Mouse (Mus musculus) hematopoietic stem cell, adult 5-6 weeks (primary cell): ENCODE measurements around the gene Zfp385b. TPM values are rescaled to one million over a fixed set of nuclear protein-coding genes. Genes with fewer than 3 reads are reported as not detected.

Experiments
- ATAC-seq, 2 experiments: fragments of 125-278 bp in 1 of 2; replicated peaks in 1 of 2; 2 replicates each; pipeline ENCODE4 v1.8.0; 2016 to 2017; ENCODE audit warnings: inconsistent platforms in 2 of 2, mild to moderate bottlenecking in 2 of 2, moderate number of reproducible peaks in 2 of 2, low read depth in 1 of 2, moderate TSS enrichment in 1 of 2; ENCODE audit not compliant: low FRiP score in 2 of 2, poor library complexity in 2 of 2, severe bottlenecking in 2 of 2, insufficient read depth in 1 of 2, low TSS enrichment in 1 of 2
- total RNA-seq: library from RNA; stranded (forward); fragments of 172-1452, 232-1000 nt; gene quantifications from 2 replicates; pipeline ENCODE4 v1.2.3, GENCODE M21; 2017

Zfp385b gene
- not detected in 2 replicates for total RNA-seq

DNA sequence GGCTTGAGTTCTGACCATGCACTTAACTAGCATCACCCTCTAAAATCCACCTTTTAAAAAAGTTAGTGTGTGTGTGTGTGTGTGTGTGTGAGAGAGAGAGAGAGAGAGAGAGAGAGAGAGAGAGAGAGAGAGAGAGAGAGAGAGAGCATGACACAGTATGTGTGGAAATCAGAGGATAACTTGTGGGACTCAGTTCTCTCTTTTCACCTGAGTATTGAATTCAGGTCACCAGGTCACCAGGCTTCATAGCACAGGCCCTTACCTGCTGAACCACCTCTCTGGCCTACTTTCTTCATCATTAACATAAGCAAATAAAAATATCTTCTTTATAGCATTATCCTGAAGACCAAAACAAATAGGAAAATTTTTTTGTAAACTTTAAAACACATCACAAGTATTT is at the start of gene Zfp385b:
Gene Zfp385b, minus strand, starts transcription at position 101 of the 400 bp plus-strand sequence.
- ATAC-seq, result no peak

- no peak for ATAC-seq
Measured at GRCm38 (mm10) chr2:77863934-77864333, 44.5 kb upstream of the Zfp385b start.

- no peak for ATAC-seq
Measured at GRCm38 (mm10) chr2:77863522-77863921, 44.1 kb upstream of the Zfp385b start.

GRCm38 (mm10) chr2:77841464-77841863 is 22.0 kb upstream of the Zfp385b start:
- no peak for ATAC-seq

GRCm38 (mm10) chr2:77839587-77839986 is 20.1 kb upstream of the Zfp385b start:
- no peak for ATAC-seq

- no peak for ATAC-seq
Measured at GRCm38 (mm10) chr2:77838688-77839087, 19.2 kb upstream of the Zfp385b start.

- no peak for ATAC-seq
Measured at GRCm38 (mm10) chr2:77835781-77836180, 16.3 kb upstream of the Zfp385b start.

- ATAC-seq, result no peak
Measured at GRCm38 (mm10) chr2:77826133-77826828, 6.8 kb upstream of the Zfp385b start.

- no peak for ATAC-seq
Measured at GRCm38 (mm10) chr2:77823026-77823425, 3.6 kb upstream of the Zfp385b start.

DNA sequence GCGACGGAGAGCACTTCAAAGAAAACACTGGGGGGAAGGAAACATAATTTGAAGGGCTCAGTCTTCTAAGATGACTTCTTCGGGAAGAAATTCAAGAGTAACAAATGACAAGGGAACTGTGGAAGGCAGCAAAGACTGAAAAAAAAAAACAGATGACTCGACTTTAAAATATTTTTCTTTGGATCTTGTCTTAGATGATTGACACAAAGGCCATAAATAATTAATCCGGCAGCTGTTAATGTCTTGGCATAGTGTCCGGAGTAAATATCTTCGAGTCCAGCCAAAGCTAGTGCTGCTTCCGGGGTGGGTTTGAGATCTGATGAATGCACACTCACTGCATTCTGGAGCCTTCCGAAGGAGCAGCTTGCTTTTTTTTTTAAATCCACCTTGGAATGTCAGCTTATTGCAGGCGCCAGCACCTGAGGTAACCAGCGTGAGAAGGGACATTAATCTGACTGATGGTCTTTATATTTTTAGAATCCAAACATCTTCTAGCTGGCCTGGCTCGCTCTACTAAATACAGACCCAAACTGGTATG is 2.0 kb downstream of the Zfp385b start:
- no peak for ATAC-seq

GRCm38 (mm10) chr2:77816413-77817314 is 2.8 kb downstream of the Zfp385b start:
- peak; percentile 25 to 27; a peak in 2 of 4 replicates for ATAC-seq

- ATAC-seq, result no peak
Measured at GRCm38 (mm10) chr2:77815775-77816412, 3.5 kb downstream of the Zfp385b start.

GRCm38 (mm10) chr2:77814896-77815295 is 4.5 kb downstream of the Zfp385b start:
- no peak for ATAC-seq

DNA sequence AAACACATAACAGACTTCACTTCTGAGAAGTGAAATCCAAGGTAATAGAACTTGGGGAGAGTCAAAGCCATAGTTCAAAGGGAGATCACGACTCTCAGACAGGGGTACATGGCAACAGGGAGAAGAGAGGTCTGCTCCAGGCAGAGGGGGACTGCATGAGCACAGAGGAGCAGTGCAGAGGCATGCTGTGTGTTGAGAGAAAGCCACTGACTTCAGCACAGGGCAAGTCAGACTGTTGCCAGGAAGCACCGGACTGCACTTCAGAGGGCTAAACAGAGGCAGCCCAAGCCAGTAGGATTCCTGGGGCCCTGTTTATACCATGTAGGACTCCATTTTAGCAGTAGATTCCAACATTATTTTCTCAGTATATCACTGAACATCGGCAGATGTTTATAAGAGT is 6.4 kb downstream of the Zfp385b start:
- no peak for ATAC-seq

- ATAC-seq, result no peak
Measured at GRCm38 (mm10) chr2:77810748-77811147, 8.7 kb downstream of the Zfp385b start.

GRCm38 (mm10) chr2:77804781-77805180 is 14.7 kb downstream of the Zfp385b start:
- no peak for ATAC-seq

DNA sequence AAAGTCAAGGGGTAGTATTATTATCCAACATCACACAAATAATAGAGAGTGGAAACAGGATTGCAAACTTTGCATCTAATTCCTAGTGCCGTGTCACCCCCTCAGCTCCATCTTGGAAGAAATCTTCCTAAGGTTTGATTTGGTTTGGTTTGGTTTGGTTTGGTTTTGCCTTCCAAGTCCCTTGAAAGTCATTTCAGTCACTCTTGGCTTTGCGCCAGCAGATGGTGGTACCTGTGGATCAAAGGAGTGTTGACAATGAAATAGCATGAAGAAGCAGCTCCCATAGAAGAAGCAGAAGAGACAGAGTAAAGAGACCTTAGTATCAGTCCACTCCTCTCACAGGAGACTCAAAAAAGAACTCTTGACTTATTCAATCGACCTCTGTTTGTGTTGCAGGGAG is 17.1 kb downstream of the Zfp385b start:
- no peak for ATAC-seq

DNA sequence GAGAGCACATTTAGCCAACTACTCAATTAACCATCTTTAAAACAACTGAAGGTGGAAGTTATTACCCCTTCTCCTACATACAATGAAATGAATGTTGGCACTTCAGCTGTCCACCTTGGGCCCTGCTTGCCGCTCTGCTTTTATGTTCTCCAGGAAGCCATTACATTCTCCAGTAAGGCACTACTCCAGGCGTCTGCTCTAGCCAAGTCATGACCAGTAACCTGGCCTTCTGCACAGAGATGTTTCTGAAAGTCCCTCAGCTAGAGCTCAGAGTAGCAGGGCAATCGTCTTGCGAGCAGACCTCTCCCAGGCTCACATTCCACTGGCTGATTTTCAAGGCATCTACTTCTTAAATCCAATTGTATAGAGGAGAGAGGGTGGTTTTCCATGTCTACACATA is 18.0 kb downstream of the Zfp385b start:
- ATAC-seq, result no peak
